Mouse (Mus musculus): ENCODE measurements at regions not wholly inside any gene's neighbourhood (a gene's known extent, or its start where the extent isn't known, plus 50 kb on each side); places are given as distances from the start of the nearest gene placed in this dataset.

GRCm38 (mm10) chr9:47228736-47229135, 230.2 kb downstream of the Gm4791 start:
- H3K27me3 ChIP-seq, result no peaks in the 10 kb centered on the region
- H3K4me1 ChIP-seq (replicated peaks), result 0 out of 2 replicates have a peak, but pooled peaks cover 3% of the 10 kb centered on the region
- WGBS, result 64% methylated on average over 5 of the region's 5 CpGs
- no peak overlapping the region for H3K4me2 ChIP-seq
- H3K27ac ChIP-seq (replicated peaks), result no peak overlapping the region
- no peak for ATAC-seq (ENCODE audit: low FRiP score, low read depth)
- H3K9me3 ChIP-seq, result no peaks in the 10 kb centered on the region
- no peaks in the 10 kb centered on the region for H3K36me3 ChIP-seq
- H3K9ac ChIP-seq, result no peak overlapping the region
- no peak overlapping the region for H3K4me3 ChIP-seq

- Histone ChIP-seq H3K4me2 (no peak overlapping the region), H3K9ac (no peak overlapping the region), H3K27me3 (no peaks in the 10 kb centered on the region), H3K4me3 (no peak overlapping the region), H3K36me3 (no peaks in the 10 kb centered on the region), H3K9me3 (no peaks in the 10 kb centered on the region), H3K27ac (replicated peaks) (no peak overlapping the region), H3K4me1 (replicated peaks) (no peaks in the 10 kb centered on the region)
- 74% methylated on average over 6 of the region's 6 CpGs for WGBS
- no peak for ATAC-seq (ENCODE audit: low FRiP score, low read depth)
These were observed 230.8 kb downstream of the Gm4791 start for GRCm38 (mm10) chr9:47229296-47229695.

GRCm38 (mm10) chr9:47240950-47241349, 242.4 kb downstream of the Gm4791 start:
- Histone ChIP-seq H3K4me3 (no peak overlapping the region), H3K9ac (no peak overlapping the region), H3K27ac (replicated peaks) (no peak overlapping the region), H3K4me1 (replicated peaks) (no peaks in the 10 kb centered on the region), H3K36me3 (no peaks in the 10 kb centered on the region), H3K9me3 (no peaks in the 10 kb centered on the region), H3K4me2 (no peak overlapping the region), H3K27me3 (no peaks in the 10 kb centered on the region)
- ATAC-seq (ENCODE audit: low FRiP score, low read depth), result no peak
- WGBS, result 84% methylated on average over 8 of the region's 8 CpGs

- no peak overlapping the region for H3K9ac ChIP-seq
- no peak overlapping the region for H3K27ac ChIP-seq (replicated peaks)
- no peak for ATAC-seq (ENCODE audit: low FRiP score, low read depth)
- WGBS, result 78% methylated on average over 6 of the region's 6 CpGs
- no peaks in the 10 kb centered on the region for H3K4me1 ChIP-seq (replicated peaks)
- H3K4me3 ChIP-seq, result no peak overlapping the region
- H3K27me3 ChIP-seq, result no peaks in the 10 kb centered on the region
- H3K4me2 ChIP-seq, result no peak overlapping the region
- H3K36me3 ChIP-seq, result no peaks in the 10 kb centered on the region
- H3K9me3 ChIP-seq, result no peaks in the 10 kb centered on the region
These were observed 243.5 kb downstream of the Gm4791 start for GRCm38 (mm10) chr9:47242051-47242450.

GRCm38 (mm10) chr9:47242526-47242925, 244.0 kb downstream of the Gm4791 start:
- Histone ChIP-seq H3K4me3 (no peak overlapping the region), H3K27ac (replicated peaks) (no peak overlapping the region), H3K9me3 (no peaks in the 10 kb centered on the region), H3K27me3 (no peaks in the 10 kb centered on the region), H3K4me1 (replicated peaks) (no peaks in the 10 kb centered on the region), H3K9ac (no peak overlapping the region), H3K4me2 (no peak overlapping the region), H3K36me3 (no peaks in the 10 kb centered on the region)
- 57% methylated on average over 8 of the region's 8 CpGs for WGBS
- no peak for ATAC-seq (ENCODE audit: low FRiP score, low read depth)

- H3K36me3 ChIP-seq, result no peaks in the 10 kb centered on the region
- H3K9ac ChIP-seq, result no peak overlapping the region
- no peak overlapping the region for H3K27ac ChIP-seq (replicated peaks)
- H3K4me3 ChIP-seq, result no peak overlapping the region
- no peaks in the 10 kb centered on the region for H3K4me1 ChIP-seq (replicated peaks)
- no peaks in the 10 kb centered on the region for H3K27me3 ChIP-seq
- WGBS, result 73% methylated on average over 3 of the region's 3 CpGs
- H3K9me3 ChIP-seq, result no peaks in the 10 kb centered on the region
- no peak overlapping the region for H3K4me2 ChIP-seq
- no peak for ATAC-seq (ENCODE audit: low FRiP score, low read depth)
These were observed 250.5 kb downstream of the Gm4791 start for GRCm38 (mm10) chr9:47249029-47249428.

- no peak overlapping the region for H3K9ac ChIP-seq
- H3K4me3 ChIP-seq, result no peak overlapping the region
- H3K27me3 ChIP-seq, result no peaks in the 10 kb centered on the region
- no peaks in the 10 kb centered on the region for H3K4me1 ChIP-seq (replicated peaks)
- ATAC-seq (ENCODE audit: low FRiP score, low read depth), result no peak
- H3K9me3 ChIP-seq, result no peaks in the 10 kb centered on the region
- WGBS, result 96% methylated on average over 2 of the region's 2 CpGs
- no peak overlapping the region for H3K4me2 ChIP-seq
- no peaks in the 10 kb centered on the region for H3K36me3 ChIP-seq
- no peak overlapping the region for H3K27ac ChIP-seq (replicated peaks)
These were observed 252.6 kb downstream of the Gm4791 start for GRCm38 (mm10) chr9:47251160-47251559.

GRCm38 (mm10) chr9:47253836-47254657, 255.5 kb downstream of the Gm4791 start:
- no peaks in the 10 kb centered on the region for H3K36me3 ChIP-seq
- H3K9ac ChIP-seq, result no peak overlapping the region
- no peaks in the 10 kb centered on the region for H3K4me1 ChIP-seq (replicated peaks)
- WGBS, result 59% methylated on average over 13 of the region's 13 CpGs
- no peak overlapping the region for H3K27ac ChIP-seq (replicated peaks)
- no peaks in the 10 kb centered on the region for H3K27me3 ChIP-seq
- no peak overlapping the region for H3K4me3 ChIP-seq
- H3K9me3 ChIP-seq, result no peaks in the 10 kb centered on the region
- no peak for ATAC-seq (ENCODE audit: low FRiP score, low read depth)
- no peak overlapping the region for H3K4me2 ChIP-seq

GRCm38 (mm10) chr9:47265946-47266490, 264.0 kb upstream of the Cadm1 start:
- Histone ChIP-seq H3K27ac (replicated peaks) (no peak overlapping the region; the same call in 1 of the 2 replicates), H3K9me3 (no peaks in the 10 kb centered on the region), H3K27me3 (no peaks in the 10 kb centered on the region), H3K4me3 (no peak overlapping the region), H3K9ac (no peak overlapping the region), H3K4me1 (replicated peaks) (peaks cover 11% of the 10 kb centered on the region), H3K4me2 (no peak overlapping the region), H3K36me3 (no peaks in the 10 kb centered on the region)
- ATAC-seq (ENCODE audit: low FRiP score, low read depth), result peak; percentile 74; the same call in 1 of the 2 replicates
- WGBS, result 48% methylated on average over 9 of the region's 9 CpGs

- Histone ChIP-seq H3K9me3 (no peaks in the 10 kb centered on the region), H3K27me3 (no peaks in the 10 kb centered on the region), H3K9ac (no peak overlapping the region), H3K4me1 (replicated peaks) (peaks cover 19% of the 10 kb centered on the region), H3K4me2 (no peak overlapping the region), H3K27ac (replicated peaks) (no peak overlapping the region), H3K36me3 (no peaks in the 10 kb centered on the region), H3K4me3 (no peak overlapping the region)
- 32% methylated on average over 12 of the region's 12 CpGs for WGBS
- ATAC-seq (ENCODE audit: low FRiP score, low read depth), result peak; percentile 42; the same call in 1 of the 2 replicates
These were observed 253.5 kb upstream of the Cadm1 start for GRCm38 (mm10) chr9:47276303-47277005.

- peaks cover 19% of the 10 kb centered on the region for H3K4me1 ChIP-seq (replicated peaks)
- H3K27ac ChIP-seq (replicated peaks), result no peak overlapping the region
- no peak for ATAC-seq (ENCODE audit: low FRiP score, low read depth)
- H3K4me2 ChIP-seq, result no peak overlapping the region
- no peak overlapping the region for H3K4me3 ChIP-seq
- no peak overlapping the region for H3K9ac ChIP-seq
- H3K36me3 ChIP-seq, result no peaks in the 10 kb centered on the region
- H3K9me3 ChIP-seq, result no peaks in the 10 kb centered on the region
- H3K27me3 ChIP-seq, result no peaks in the 10 kb centered on the region
- WGBS, result 78% methylated on average over 6 of the region's 6 CpGs
These were observed 250.6 kb upstream of the Cadm1 start for GRCm38 (mm10) chr9:47279410-47279809.

- no peak overlapping the region for H3K4me3 ChIP-seq
- no peaks in the 10 kb centered on the region for H3K27me3 ChIP-seq
- H3K9me3 ChIP-seq, result no peaks in the 10 kb centered on the region
- H3K9ac ChIP-seq, result no peak overlapping the region
- no peaks in the 10 kb centered on the region for H3K36me3 ChIP-seq
- WGBS, result 26% methylated on average over 7 of the region's 7 CpGs
- no peak overlapping the region for H3K4me2 ChIP-seq
- peaks cover 19% of the 10 kb centered on the region for H3K4me1 ChIP-seq (replicated peaks)
- no peak for ATAC-seq (ENCODE audit: low FRiP score, low read depth)
- H3K27ac ChIP-seq (replicated peaks), result peak overlapping the region; percentile 49
These were observed 249.8 kb upstream of the Cadm1 start for GRCm38 (mm10) chr9:47280146-47280545.
